Mouse (Mus musculus) ovary, postnatal 14 days (tissue): ENCODE measurements around the gene Myl6.
A peak's percentile ranks its signal among the peaks of the same experiment; 100 is the strongest.

Experiments used
- DNase-seq: peaks from one replicate; pipeline ENCODE4 v3.0.0; 2022; ENCODE audit warnings: low spot score

The Myl6 gene

GRCm38 (mm10) chr10:128493695-128494666, at the start of gene Myl6:
Gene Myl6, minus strand, starts transcription at chr10:128494145.
- DNase-seq: peak; percentile 97

GRCm38 (mm10) chr10:128543100-128543499, 49.2 kb upstream of the Myl6 start:
- DNase-seq: no peak

GRCm38 (mm10) chr10:128538340-128538870, 44.5 kb upstream of the Myl6 start:
- DNase-seq: no peak

GRCm38 (mm10) chr10:128536266-128536940, 42.5 kb upstream of the Myl6 start:
- DNase-seq: peak; percentile 83

GRCm38 (mm10) chr10:128535624-128536265, 41.8 kb upstream of the Myl6 start:
- DNase-seq: no peak

GRCm38 (mm10) chr10:128535206-128535605, 41.3 kb upstream of the Myl6 start:
- no peak for DNase-seq

- DNase-seq: no peak
These were observed 32.7 kb upstream of the Myl6 start for GRCm38 (mm10) chr10:128526366-128527356.

GRCm38 (mm10) chr10:128525671-128526308, 31.8 kb upstream of the Myl6 start, which contains the start of gene Esyt1:
Gene Esyt1, minus strand, starts transcription at chr10:128525871.
- peak; percentile 73 for DNase-seq

- DNase-seq: peak; percentile 34
These were observed 31.1 kb upstream of the Myl6 start for GRCm38 (mm10) chr10:128524732-128525662.

GRCm38 (mm10) chr10:128524111-128524731, 30.3 kb upstream of the Myl6 start:
- DNase-seq: no peak

GRCm38 (mm10) chr10:128522351-128522750, 28.4 kb upstream of the Myl6 start:
- DNase-seq: no peak

GRCm38 (mm10) chr10:128520591-128520990, 26.6 kb upstream of the Myl6 start:
- no peak for DNase-seq

GRCm38 (mm10) chr10:128518833-128519232, 24.9 kb upstream of the Myl6 start:
- DNase-seq: no peak

- no peak for DNase-seq
These were observed 22.7 kb upstream of the Myl6 start for GRCm38 (mm10) chr10:128516677-128517076.

GRCm38 (mm10) chr10:128516029-128516428, 22.1 kb upstream of the Myl6 start:
- DNase-seq: no peak

- no peak for DNase-seq
These were observed 21.1 kb upstream of the Myl6 start for GRCm38 (mm10) chr10:128515044-128515443.

- no peak for DNase-seq
These were observed 17.8 kb upstream of the Myl6 start for GRCm38 (mm10) chr10:128511761-128512160.

- DNase-seq: no peak
These were observed 17.2 kb upstream of the Myl6 start for GRCm38 (mm10) chr10:128511189-128511588.

GRCm38 (mm10) chr10:128510301-128510700, 16.4 kb upstream of the Myl6 start:
- no peak for DNase-seq
